Mouse (Mus musculus) cerebral cortex, adult 2 months (tissue): Measurements from ENCODE around the gene Maml2.

Experiments used
- whole genome bisulfite sequencing: fragments of 180-500 bp; shearing (Covaris S2); methylation state at CpG from one replicate; pipeline ENCODE4 v1.1.7; 2018; 5-methylcytosine and 5-hydroxymethylcytosine counted together

Gene Maml2

DNA sequence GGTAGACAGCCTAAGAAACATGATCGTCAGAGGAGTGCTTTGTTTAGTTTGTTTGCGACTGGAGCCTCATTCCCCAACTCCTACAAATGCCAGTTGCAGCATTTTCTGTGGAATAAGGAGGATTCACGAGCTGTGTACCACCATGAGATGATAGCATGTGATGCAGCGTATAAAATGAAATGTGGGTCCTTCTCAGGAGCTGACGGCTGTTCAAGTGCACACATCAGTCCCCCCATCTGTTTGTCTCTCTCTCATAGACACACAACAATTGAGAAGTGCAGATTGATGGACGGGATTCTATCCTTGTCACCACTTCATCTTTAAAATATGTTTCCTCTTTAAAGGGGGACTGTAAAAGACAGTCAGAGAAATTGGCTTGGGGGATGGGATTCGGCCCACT lies 12.1 kb downstream of the Maml2 start:
- WGBS = 83% methylated on average over 7 of the region's 7 CpGs

DNA sequence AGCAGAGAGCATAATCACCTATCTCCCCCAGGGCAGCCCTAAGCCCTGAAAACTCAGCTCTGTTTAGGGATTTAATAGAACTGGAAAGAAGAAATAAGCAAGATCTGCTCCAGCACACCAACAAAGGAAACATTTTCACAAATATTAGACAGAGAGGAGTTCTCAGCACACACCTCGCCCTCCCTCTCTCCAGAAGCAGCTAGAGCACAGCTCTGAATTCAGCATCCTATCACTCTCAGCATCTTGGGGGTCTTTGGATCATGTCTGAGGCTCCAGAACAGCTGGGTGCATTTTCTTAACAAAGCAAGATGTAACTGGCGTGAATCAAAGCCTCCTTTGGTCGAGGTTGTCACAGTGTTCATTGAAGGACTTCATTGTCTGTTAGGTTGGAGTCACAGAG lies 12.5 kb downstream of the Maml2 start:
- 72% methylated on average over 3 of the region's 3 CpGs for WGBS

DNA sequence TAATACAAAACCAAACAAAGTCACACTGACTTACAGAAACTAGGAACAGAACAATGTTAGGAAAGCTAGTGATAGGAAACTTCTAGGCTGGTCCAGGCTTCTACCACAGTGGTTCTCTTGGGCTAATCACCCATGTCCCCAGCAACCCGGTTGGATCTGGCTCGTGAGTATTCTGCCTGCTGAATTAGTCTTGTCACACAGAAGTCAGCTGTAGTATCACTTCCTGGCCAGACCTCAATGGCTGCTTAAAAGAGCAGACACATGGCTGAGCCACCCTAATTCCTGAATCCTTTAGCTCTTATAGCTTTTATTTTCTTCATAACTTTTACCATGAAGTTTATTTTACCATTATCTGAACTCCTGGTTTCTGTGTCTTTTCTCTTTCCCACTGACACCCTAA lies 13.3 kb downstream of the Maml2 start:
- WGBS = 52% methylated on average over 2 of the region's 2 CpGs

DNA sequence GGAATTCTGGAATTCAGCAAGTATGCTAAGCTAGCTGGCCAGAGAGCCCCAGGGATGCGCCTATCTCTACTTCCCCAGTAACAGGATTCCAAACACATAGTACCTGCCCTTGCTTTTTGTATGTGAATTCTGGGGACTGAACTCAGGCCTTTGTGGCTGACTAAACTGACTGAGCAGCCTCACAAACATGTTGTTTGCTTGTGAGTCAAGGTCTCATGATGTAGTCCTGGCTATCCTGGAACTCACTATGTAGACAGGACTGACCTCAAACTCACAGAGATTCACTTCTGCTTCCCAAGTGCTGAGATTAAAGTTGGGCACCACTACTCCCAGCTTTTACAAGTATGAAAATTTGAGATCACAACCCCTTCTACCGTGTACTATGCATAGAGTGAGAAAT lies 16.2 kb downstream of the Maml2 start:
- WGBS = over 99% methylated on average over 2 of the region's 2 CpGs

DNA sequence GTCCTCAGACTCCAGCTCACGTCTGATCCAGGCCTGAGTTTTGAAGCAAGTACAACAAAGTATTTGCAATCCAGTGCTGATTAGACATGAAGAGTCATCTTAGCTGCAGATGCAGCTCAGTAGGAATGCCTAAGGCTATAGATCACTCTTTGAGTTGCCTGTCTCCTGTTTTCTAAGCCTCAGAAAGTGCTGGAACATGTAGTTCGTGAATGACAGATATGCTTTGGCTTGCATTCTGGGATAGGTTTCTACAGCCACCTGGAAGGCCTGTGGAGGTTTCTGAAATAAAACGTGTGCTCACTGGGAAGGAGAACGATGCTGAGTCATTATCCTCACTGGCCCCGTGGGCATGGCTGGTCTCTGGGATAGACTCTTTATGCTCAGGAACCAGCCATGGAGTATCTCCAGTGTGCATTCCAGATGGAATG lies 16.8 kb downstream of the Maml2 start:
- 60% methylated on average over 5 of the region's 5 CpGs for WGBS

DNA sequence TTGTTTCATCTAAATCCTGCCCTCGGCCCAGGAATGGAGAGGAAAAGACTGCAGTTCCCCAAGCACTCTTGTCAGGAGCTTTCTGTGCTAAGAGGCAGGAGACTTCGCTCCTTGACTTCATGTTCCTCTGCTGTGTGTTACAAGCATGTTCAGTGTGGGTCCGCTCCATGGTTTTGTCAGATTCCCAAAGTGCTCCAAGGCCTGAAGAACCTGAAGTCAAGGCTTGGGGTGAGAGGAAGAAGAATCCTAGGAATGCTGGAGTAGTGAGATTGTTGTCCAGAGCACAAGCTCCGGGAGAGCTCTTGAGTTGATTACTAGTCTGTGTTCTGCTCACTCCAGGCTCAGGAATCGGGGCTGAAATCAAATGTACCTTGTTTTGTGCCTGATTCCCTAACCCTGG lies 17.6 kb downstream of the Maml2 start:
- WGBS = 83% methylated on average over 5 of the region's 5 CpGs

DNA sequence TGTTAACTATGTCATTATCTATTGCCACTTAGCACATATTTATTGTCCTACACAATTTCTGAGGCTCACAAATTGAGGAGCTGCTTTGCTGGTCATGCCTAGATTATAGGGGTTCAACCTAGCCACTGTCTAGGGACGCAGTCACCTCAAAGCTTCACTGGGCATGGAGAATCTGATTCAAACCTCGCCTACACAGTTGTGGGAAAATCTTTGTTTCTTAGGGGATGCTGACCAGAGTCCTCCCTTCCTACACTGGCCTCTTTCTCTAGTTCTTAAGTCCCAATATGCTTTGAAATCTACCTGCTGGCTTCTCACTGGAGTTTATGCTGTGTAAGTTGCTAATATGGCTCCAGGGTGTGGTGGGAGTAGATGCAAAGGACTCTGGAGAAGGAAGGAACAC lies 21.8 kb downstream of the Maml2 start:
- WGBS = 96% methylated on average over 2 of the region's 2 CpGs

DNA sequence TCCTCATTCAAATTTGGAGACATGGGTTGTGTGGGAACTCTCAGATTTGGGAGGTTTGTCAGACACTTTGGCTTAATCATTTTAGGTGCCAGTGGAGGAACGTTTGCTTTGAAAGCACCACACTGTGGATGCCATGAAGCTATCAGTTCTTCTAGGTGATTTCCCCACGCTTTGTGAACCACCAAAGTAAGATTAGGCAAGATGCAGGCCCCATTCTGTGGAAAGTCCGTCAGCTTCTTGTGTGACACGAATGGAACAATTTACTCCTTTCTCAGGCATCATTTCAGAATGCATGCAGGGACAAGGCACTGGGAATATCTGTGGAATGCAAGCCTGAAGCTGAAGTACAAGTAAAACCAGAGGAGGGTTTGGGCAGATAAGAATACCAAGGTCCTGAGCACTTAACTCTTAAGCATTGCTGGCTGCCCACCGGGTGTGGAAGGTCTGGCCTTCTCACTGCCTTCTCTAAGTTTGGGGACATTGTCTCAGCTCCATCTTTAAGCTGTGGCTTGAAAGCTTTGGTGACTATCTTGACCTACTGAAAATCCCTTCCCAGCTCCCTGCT lies 23.1 kb downstream of the Maml2 start:
- 82% methylated on average over 5 of the region's 5 CpGs for WGBS

DNA sequence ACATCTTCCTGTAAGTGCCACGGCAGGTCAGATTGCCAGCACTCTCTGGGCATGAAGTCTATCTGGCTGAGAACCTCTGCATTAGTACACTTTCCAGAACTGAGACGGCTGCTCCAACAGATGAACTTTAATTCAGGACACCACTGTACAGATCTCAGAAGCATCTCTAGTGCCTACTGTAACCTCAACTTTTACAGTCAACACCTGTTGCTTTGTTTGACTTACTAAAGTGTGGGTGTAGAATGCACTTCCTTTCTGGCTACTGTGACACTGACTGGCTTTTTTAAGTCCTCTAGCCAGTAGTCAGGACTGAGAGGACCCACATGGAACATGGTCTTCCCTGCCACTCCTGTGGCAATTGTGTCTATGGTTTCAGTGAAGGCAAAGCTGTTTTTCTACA lies 25.3 kb downstream of the Maml2 start:
- WGBS = 63% methylated on average over 2 of the region's 2 CpGs

DNA sequence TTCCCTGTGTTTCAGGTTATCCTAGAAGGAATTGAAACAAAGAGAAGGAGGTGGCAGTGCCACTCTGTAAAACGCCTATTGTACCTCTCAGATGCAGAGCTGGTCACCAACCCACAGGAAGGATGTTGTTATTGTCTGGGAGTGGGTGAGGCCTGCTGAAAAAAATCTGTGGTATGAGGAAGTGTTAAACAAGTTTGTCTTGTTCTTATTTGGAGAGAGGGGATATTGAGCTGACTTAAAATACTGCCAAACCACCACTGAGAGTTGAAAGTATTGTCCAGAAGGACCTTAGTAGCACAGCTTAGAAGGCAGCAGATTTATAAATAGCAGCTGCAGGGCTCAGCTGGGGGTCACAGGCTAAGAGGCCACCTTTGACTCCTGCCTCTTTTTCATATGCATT lies 25.9 kb downstream of the Maml2 start:
- 60% methylated on average over 1 of the region's 1 CpGs for WGBS

DNA sequence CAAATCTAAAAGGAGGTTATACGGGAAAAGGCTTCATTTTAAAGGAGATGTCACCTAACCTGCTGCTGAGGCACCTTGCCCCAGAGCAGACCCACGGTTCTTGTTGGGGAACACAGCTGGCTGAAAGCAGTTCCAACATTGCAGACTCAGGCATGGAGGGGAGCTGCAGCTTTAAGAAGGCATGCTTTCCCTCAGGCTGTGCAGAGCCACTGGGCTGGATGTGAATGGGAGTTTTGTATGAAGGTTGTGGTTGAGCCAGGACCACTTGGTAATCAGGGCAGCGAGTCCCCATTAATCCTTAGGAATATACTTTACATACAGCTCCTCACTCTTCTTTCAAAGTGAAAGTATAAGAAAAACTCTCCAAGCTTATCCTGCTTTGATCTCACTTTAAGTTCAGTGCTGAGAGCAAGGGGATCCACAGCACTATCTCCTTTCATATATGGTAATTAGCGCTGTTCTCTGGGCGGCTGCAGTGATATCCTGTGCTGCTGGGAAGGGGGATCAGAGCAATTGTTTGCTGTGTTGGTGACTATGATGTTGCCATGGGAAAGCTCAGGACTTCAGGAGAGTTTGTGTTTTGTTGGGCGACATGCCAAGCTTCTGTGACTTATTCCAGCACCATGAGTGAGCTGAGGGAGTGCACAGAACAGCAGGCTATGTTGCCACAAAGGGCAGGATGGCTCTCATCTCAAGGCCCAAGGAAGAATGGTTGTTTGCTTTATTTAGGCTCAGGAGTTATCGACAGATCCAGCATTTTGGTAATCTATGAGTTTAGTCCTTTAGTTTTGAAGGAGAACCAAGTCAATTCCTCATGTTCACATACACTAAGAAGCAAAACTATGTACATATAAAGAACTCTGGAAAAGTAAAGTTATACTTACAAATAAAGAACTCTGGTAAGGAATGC lies 127.5 kb downstream of the Maml2 start:
- 45% methylated on average over 7 of the region's 7 CpGs for WGBS

DNA sequence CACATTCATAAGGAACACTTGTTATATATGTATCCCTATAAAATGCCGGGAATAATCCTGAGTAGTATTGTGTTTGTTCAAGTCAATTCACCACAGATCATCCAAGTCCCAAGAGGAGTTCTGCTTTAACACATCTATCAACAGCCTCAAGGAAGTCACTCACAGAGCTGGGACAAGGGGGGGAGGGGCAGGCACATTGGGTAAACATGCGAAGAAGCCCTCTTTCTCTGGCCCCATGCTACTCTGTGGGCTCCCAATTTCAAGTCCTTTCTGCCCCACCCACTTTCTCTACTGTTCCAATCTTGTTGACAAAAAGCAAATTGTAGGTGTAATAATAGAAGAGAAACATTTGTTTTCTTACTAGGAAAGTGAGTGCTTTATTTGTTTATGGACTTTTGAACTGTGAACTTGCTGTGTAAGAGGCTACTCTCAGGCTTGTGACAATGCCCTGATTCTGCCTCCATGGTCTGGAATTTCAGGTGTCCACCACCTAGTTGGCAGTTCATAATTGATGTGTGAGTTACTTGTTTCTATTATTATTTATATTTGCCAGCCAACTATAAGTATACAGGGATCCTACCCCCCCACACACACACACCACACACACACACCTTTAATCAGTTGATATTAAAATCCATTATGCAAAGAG lies 131.8 kb downstream of the Maml2 start:
- WGBS = 73% methylated on average over 2 of the region's 2 CpGs

DNA sequence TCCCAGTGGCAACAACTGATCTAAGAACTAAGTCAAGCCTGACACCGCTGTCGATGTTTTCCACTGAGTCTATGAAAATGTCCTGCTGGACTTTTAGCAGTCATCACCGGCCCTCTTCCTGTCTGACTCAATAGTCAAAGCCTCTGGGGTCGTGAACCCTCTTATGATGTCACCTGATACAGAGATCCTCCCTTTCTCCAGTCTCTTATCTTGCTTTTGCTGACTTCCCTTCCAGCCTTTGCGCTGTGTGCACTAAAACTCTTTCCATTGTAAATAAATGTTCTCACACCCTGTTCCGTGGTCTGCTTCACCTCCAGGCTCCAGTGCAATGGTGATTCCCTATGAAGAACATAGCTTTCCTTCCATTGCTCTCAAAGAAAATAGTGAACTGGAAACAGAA lies 132.5 kb downstream of the Maml2 start:
- WGBS = 75% methylated on average over 6 of the region's 6 CpGs

DNA sequence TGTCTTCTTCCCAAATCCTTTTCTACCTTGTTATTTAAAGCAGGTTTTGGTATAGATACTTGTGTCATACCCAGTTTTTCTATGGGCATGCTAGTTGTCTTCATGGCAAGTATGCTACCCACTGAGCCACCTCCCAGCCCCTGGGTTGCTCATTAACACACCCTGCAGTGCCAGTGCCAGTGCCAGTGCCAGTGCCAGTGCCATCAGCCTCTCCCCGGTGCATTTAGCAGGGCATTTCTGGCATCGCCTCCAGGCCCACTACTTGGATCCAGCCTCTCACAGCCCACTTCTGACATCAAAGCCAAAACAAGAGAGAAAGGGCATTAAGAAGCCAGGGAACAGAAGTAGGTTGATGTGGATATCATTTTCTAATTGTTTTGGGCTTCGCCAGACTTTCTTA lies 133.9 kb downstream of the Maml2 start:
- WGBS = 77% methylated on average over 3 of the region's 3 CpGs

DNA sequence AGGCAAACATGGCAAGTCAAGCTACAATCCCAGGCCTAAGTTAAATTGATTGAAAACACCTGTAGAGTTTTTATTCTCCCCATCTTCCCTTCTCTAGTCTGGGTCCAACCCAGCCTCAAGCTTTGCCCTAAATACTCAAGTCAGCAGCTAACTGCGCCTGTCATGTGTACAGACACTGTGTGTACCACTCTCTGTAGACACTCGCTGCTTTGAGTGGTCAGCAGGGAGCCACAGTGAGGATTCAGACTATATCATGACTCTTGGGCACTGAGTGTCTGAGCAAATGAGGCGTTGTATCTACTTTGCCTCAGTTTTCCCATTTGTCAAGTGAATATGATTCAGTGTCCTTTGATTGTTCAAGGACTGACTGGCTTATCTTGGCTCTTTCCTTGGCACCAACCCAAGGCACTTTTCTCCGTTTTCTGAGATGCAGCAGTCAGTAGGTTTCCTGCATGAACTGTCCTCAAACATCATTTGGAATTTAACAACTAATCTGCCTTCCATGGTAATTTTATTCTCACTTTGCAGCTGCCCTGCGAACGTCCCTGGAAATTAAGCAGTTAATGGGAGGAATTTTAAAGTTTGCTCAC lies 135.8 kb downstream of the Maml2 start:
- WGBS = 87% methylated on average over 6 of the region's 6 CpGs

DNA sequence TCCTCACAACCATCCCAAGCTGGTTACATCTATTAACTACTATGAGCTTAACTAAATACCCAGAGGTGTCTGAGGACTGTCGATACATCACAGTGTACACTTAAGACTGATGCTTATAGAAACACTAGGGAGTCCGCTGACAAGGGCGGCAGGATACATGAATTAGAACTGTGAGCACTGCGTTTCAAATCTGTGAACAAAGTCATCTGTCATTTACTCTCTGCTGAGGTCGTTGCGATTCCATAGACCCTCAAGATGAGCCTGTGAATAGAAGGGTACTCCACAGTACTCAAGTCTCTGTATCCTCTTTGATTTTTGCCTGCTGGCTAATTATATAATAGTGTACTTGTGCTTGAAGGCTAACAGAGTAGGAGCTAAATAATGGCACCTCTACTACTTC lies 143.2 kb downstream of the Maml2 start:
- 76% methylated on average over 6 of the region's 6 CpGs for WGBS

DNA sequence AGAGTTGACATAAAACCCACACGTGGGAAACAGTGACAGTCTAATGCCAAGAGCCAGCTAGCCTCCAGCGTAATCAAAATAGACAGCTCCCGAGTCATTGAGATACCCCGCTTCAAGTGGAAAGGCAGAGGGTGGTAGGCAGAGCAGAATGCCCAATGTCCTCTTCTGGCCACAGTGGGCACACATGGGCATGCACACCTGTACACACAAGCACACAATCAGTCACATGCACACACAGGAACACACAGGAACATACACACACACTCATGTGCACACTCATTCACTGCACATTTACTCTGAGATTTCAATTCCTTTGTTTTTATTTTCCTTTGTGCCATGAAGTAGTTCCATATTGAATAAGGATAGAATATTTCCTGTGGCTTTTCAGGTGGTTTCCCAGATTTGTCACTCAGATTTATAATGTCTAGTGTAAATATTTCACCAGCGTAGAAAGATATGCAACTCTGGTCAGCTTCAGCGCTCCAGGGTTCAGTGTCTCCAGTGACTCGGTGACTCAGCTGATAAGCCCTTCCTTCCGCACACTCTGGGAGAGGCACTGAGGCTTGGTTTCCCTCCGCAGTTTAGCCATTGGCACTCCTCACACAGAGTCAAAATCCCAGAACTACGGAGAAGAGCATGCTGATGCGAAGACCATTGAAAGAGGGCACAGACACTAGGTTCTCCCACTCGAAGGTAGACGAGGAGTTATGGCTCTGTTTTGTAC lies 144.4 kb downstream of the Maml2 start:
- 81% methylated on average over 13 of the region's 13 CpGs for WGBS

DNA sequence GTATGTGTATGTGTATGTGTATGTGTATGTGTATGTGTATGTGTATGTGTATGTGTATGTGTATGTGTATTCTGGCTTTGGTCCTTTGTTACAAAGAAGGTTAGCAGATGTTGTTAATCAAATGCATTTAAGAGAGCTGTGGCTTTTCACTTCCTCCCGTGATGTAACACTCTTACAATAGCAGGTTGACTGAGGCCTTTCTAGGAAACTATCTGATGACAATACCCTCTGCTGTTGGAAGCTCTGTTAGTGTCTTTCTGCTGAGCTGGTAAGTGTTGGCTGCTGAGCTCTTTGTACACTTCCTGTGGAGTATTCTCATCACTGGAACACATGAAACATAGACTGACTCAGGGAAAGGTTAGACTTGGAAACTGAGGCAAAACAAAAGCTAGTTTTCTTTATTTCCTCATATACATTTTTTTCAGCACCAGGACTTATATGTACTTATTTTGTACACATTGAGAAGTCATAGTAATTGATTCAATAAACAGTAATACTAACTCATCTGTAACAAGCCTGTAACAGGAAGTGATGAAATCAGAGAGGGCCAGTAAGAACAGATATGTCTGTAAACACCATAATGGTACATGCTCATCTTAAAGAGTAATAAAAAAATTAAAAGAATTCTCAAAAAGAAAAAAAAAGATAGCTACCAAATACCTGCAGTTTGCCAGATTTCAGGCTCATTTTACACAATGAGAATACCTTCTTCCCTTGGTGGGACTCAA lies 145.9 kb downstream of the Maml2 start:
- 73% methylated on average over 1 of the region's 1 CpGs for WGBS

DNA sequence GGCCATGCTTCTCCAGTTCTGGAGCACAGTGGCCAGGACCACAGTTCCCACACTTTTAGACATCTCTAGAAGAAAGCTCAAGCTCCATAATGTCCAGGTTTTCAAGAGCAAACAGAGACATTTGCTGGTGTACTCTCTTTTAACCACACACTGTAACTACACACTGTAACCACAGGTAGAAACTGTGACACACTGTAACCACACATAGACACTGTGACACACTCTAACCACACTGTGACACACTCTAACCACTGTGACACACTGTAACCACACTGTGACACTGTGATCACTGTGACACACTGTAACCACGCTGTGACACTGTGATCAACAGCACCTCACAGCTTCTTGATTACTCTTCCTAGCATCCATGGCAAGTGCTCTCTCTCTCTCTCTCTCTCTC lies 148.5 kb downstream of the Maml2 start:
- 100% methylated on average over 1 of the region's 1 CpGs for WGBS

DNA sequence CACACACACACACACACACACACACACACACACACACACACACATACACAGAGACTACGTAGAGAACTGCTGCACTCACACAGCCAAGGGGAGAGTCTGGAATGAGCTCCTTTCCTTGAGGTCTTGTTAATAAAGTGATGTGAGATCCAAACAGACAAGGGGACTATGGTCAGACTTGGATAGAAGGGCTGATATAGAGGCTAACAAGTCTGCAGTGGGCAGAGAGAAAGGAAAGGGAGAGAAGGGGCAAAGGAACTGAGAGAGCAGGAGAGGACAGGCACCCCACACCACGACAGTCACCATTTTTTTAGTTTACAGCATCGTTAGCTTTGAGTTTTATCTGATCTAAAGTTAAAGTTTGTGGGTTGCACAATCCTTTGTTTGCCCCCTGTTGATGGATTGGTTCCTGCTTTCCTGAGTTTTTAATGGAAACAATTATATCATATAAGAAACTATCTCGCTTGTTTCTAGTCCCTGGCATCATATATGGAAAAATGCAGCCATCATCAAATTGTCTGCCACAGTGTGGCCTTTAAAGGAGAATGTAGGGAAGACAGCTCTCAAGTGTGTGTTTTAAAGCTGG lies 149.0 kb downstream of the Maml2 start, which contains the start of gene Gm17571:
Gene Gm17571 (minus strand): TSS at position 51 of the 583 bp plus-strand sequence.
- WGBS = 85% methylated on average over 4 of the region's 4 CpGs

DNA sequence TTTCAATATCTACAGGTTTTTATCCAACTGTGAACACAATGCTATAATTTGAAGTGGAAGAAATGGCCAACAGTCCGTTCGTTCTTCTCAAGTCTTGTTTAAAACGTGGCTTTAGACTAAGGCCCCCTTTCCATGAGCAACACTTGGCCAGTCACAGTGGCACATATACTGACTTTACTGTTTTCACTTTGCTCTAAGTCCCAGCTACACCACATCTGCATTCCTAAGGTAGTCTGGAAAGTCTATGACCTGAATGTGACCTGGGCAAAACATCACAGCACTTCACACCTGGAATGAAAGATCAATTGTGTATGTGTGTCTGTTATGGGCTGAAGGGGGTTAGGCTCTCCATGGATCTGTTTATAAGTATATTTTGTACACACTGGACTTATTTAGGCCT lies 151.0 kb downstream of the Maml2 start:
- 79% methylated on average over 3 of the region's 3 CpGs for WGBS
